Mouse (Mus musculus) adrenal gland, adult 2 months (tissue): Measurements from ENCODE around the gene Flot1. TPM values are rescaled to one million over a fixed set of nuclear protein-coding genes. Genes with fewer than 3 reads are reported as not detected.
A peak's percentile ranks its signal among the peaks of the same experiment; 100 is the strongest.

Source experiments
- DNase-seq: peaks from one replicate; pipeline ENCODE4 v3.0.0; 2021
- polyA plus RNA-seq: library from polyadenylated mRNA; depleted of rRNA; stranded (reverse); fragments of >200 nt; gene quantifications from 2 replicates; pipeline ENCODE4 v1.2.3, GENCODE M21; 2012
- total RNA-seq, 2 experiments: library from RNA; stranded (reverse); gene quantifications; 2 replicates each; pipeline ENCODE4 v1.2.3; 2021

Gene Flot1
- total and polyA plus RNA-seq, 3 experiments: 59.0 to 74.4 (median 66.2) TPM

DNA sequence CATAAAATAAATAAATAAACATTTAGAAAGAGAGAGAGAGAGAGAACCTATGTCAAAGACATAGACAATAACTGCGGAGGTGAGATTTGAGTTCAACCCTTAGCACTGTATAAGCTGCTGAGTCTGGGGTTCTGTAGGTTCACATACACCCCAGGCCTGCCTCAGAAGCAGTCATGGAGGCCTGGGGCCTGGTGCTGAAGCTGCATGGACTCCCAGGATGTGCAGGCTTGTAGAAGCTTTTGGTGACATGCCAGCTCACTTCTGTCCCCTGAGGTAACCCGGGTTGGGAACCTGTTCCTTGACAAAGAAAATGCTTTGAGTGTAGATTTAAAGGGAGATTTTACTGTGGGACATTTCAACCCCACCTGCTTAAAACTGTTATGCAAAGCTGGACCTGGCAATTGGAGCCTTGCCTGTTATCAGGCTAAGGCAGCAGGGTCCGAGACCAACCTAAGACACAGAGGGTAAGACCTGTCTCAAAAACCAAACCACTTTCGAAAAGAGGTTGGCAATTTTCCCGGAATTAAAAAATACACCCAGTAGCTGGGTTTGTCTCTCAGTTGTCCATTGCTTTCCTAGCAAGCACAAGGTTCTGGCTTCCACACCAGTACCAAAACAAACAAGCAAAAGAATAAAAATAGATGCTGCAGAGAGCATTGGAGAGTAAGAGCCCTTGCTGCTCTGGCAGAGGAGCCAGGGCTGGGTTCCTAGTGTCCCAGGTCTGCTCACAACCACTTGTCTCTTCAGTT, 12.0 kb upstream of the Flot1 start:
- DNase-seq: no peak

DNA sequence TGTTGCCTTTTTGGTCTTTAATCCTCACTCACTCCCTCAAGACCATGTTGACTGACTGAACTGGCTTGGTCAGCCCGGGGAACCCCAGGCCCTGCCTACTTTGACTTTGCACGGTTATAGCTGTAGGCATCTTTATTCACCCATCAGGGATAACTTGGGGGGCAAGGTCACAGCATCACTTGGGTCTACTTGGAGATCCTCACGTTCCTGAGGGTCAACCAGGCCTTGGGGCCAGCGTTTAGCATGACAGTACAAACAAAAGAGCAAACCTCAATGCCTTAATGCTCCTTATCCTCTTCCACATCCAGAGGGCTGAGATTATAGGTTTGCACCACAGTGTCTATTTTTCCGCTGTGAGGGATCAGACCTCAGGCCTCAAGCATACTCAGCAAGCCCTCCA, 10.7 kb upstream of the Flot1 start:
- DNase-seq: no peak

DNA sequence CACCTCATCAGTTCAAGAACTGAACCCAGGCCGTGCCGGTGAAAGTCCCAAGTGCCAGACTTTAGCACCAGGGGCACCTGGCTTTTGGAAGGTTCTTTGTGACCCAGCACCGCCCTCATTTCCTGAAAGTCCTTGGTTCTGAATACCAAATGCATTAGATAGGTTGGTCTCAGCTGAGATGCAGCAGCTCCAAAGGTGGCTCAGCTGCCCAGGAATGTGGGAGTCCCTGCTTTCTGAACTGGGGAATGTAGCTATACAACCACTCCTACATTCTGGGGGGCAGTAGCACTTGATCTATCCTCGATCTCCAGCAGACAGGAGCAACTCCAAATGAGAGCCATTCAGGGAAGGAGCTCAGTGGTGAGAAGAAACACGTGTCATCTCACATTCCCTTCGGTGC, 10.3 kb upstream of the Flot1 start:
- DNase-seq: no peak

DNA sequence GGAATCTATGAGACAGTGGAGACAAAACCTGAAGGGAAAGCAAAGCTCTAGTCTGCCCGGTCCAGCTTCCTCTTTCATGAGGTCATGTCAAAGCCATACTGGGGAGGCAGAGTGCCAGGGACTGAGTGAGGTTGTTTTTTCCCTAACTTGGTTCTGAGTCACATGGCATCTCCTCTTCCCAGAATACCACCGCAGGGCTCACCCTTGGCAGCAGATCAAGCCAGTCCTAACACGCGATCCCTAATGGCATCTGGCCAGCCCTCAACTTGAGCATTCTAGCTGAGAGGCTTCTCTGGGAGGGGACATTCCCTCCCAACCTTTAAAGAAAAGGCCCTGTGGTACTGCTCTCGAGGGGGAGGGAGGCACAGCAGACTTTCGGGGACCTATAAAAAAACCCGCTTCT, 9.8 kb upstream of the Flot1 start:
- DNase-seq: peak; percentile 95

DNA sequence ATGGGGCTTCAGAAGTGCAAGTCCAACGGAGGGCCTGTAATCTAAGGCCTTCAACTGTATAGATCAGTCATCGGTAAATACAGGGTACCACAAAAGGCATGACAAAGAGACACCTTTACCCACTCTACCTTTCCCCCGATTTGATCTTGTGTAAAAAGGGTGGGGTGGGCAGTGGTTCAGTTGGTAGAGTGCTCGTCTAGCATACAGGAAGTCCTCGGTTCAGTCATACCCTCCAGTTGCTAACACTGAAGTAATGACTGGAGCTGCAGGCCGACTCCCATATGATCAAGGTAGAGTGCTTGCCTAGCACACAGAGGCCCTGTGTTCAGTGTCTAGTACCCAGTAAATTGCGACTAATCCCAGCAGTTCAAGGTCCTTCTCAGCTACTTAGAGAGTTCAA, 9.4 kb upstream of the Flot1 start:
- DNase-seq: peak; percentile 45

DNA sequence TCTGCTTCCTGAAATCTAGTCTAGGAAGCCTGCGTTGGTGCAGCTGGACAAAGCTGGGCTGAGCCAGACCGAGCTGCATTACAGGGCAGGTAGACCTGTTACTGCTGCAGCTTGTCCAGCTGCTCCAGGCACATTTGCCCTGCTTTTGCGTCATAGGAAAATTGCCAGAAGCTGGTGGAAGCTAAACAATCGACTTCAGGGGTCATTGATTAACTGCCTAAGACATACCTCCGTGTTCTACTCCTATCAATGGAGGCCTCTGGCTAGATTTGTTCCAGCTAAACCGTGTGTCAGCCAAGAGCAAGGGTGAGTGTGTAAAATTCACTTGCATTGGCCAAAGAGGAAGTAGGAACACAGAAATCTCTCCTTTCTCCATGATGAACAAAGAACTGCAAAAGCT, 8.4 kb upstream of the Flot1 start:
- no peak for DNase-seq

DNA sequence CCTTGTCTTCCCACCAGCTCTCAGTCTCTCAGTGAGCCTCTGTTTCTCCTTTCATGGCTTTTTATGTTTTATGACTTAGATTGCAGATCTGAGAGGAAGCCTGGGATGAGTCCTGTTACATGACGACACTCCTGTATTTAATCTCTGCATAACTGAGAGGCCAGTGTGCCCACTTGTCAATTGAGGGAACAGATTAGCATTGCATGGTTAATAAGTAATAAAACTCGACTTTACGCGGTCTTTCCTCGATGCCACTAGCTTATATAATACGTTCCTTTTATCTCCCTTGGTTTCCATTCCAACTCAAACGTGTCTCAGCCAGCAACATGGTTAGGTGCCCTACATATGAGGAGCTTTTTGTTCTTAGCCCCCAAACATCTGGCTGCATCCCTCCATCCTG, 7.2 kb upstream of the Flot1 start:
- DNase-seq: no peak

DNA sequence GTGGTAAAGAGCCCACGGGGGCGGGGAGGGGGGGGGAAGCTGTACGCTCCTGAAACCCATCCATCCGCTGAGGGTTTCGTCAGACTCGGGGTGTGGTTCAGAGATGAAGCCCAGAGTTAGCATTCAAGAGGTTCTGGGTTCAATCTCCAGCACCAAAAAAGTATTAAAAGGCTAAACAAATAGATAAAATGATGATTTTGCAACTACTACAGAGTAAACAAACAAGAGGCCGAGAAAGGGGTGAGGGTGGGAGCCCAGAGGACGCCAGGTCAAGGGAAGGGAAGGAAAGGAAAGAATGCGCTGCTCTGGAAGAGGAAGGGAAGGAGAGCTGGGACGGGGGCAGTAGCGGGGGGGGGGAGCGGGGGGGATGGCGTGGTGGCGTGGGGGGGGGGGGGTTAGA, 6.3 kb upstream of the Flot1 start:
- no peak for DNase-seq

DNA sequence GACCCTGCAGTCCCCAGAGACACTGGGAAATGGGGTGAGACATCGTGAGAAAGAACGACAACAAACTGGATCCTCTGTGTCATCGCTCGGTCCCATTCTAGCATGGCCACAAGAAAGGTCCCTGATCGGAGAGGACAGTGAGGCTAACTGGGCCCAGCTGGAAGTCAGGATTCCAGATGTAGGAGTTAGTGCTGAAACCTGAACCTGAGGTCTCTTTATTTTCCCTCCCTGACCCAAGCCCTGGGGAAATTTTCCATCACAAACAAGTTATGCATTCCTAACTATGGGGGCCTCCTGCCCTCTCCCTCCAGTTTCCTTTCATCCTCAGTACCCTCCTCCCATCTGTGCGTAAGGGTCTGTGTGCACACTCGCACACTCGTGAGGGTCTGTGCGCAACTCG, 5.8 kb upstream of the Flot1 start:
- DNase-seq: no peak

DNA sequence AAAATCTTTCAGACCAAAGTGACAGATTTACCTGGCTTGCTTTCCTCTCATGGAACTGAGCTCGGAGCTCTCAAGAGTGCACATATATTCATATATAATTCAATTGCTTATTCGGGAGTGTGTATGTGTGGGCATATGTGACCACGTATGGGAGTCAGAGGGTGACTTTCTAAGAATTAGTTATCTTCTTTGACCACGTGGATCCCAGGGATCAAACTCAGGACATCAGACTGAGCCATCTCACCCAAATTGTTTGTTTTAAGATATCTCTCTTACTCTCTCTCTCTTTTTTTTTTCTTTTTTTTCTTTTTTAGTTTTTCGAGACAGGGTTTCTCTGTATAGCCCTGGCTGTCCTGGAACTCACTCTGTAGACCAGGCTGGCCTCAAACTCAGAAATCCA, 2.9 kb upstream of the Flot1 start:
- no peak for DNase-seq

DNA sequence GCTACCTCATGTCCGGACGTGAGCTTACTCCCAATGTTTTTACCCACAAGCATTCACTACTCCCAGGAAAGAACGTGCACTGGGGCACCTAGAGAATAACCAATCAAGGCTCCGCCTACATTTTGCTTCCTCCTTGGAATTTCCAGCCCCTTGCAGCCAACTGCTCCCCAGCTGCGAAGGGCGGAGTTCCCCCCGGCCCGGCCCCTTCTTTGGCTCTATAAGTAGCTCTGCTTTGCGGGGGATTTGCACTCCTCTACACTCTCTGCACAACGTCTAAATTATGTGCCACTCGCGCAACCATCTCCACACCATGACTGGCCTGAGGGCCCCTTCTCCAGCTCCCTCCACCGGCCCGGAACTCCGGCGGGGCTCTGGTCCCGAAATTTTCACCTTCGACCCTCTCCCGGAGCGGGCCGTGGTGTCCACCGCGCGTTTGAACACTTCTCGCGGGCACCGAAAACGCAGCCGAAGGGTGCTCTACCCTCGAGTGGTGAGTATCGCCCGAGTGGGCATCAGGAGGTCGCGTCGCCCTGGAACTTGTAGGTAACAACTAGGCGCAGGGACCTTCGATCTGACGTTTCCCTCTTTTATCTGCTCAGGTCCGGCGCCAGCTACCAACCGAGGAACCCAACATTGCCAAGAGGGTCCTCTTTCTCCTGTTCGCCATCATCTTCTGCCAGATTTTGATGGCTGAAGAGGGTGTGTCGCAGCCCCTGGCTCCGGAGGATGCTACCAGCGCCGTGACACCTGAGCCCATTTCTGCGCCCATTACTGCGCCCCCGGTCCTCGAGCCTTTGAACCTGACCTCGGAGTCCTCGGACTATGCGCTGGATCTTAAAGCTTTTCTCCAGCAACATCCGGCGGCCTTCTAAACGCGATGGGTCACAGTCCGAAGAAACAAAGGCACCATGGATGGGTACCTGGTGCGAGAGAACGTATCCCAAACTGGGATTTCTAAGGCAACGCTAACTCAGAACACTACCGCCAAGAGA, 1.3 kb upstream of the Flot1 start, which contains the start of gene Ier3:
Gene Ier3 (plus strand): TSS at position 246 of the 992 bp plus-strand sequence.
- DNase-seq: peak; percentile 91

DNA sequence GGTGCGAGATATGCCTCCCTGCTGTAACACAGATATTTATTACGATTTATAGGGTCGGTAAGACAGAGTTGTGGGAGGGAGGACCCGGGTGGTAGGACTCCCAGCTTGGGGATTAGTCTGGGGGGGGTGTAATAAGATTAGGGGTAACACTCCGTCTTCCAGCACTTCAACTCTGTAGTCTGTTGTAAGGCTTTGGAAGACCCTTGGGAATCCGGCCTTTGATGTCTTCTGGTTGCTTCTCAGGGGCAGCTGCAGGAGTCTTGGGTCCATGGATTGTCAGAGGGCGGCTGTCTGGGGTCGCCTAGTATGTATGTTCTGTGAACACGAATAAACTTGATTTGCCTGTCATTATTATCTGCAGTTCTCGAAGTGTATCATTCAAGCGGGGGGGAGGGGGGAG, 466 bp upstream of the Flot1 start:
- DNase-seq: no peak

DNA sequence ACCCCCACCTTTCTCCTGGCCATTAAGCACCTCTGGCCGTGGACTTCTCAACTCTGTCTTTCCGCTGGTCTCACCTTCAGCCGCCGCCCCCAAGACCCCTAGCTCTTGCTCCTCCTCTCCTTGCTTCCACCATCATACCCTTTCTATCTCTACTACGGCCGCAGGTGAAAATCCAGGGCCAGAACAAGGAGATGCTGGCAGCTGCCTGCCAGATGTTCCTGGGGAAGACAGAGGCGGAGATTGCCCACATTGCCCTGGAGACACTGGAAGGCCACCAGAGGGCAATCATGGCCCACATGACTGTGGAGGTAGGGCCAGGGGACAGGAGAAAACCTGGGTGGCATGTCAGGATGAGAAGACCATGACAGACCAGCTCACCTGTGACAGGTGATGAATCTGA, 1.4 kb downstream of the Flot1 start:
- peak; percentile 55 for DNase-seq

DNA sequence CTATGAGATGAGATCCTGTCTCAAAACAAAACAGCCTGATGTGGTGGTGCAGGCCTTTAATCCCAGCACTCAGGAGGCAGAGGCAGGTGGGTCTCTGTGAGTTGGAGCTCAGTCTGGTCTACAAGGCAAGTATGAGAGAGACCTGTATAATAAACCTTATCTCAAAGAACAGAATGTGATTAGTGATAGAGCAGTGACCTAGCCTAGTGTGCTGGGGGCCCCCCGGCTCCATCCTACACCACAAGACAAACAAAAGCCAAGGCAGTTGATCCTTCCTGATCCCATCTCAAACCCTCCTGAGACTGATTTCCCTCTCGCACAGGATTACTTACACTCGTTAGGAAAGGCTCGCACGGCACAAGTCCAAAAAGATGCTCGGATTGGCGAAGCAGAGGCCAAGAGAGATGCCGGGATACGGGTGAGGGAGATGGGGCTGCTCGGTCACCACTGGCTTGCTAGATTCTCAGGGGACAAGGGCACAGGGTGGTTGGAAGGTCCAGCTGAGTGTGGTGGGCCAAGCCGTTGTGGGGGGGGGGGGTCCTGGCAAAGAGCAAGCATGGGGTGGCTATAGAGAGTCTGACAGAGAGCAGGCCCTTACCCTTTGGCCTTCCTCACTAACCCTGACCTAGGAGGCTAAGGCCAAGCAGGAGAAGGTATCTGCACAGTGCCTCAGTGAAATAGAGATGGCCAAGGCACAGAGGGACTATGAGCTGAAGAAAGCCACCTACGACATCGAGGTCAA, 2.2 kb downstream of the Flot1 start:
- DNase-seq: no peak

DNA sequence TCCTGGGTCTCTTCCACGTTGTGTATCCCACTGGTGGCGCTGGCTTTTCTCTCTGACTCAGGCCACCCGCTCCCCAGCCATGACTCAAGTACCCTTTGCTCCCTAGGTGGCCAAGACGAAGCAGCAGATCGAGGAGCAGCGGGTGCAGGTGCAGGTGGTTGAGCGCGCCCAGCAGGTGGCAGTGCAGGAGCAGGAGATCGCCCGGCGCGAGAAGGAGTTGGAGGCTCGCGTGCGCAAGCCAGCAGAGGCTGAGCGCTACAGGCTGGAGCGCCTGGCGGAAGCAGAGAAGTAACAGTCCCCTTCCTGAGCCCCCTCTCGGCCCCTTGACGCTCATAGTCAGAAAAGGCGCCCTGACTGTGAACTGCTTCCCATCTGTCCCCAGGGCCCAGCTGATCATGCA, 6.7 kb downstream of the Flot1 start:
- DNase-seq: peak; percentile 92

DNA sequence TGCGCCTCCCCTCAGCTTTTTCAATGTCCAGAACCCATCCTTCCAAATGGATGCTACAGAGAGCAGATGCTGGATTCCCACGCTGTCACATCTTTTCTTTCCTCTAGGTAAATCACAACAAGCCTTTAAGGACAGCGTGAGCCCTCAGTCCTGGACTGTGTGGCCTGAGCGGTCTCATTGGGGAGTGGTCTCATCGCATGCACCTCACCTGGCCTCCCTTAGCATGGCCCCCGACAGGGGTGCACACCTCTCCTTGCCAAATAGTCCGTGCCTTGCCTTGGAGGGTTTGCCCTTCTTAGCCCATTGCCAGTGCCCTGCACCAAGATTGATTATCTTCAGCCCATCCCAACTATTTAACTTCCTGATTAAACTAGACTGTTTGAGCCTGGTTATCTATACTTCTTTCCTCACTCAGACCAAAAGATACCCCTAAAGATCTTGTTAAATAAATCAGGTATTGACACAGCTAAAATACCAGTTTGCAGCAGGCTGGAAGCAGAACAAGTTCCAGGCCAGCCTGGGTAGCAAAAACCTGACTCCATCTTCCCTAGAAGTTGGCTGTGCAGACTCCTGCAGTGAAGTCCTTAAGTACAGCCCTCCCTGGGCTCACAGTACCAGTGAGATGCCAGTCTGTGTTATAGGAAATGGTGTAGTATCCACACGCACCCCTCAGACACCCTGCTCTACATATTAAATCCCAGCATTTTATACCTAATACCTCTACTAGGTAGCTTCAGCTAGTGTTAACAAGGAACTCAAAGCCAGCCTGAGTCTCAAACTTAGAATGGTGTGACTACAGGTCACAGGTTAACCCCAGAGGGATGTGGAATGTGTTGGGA, 9.6 kb downstream of the Flot1 start:
- DNase-seq: no peak

DNA sequence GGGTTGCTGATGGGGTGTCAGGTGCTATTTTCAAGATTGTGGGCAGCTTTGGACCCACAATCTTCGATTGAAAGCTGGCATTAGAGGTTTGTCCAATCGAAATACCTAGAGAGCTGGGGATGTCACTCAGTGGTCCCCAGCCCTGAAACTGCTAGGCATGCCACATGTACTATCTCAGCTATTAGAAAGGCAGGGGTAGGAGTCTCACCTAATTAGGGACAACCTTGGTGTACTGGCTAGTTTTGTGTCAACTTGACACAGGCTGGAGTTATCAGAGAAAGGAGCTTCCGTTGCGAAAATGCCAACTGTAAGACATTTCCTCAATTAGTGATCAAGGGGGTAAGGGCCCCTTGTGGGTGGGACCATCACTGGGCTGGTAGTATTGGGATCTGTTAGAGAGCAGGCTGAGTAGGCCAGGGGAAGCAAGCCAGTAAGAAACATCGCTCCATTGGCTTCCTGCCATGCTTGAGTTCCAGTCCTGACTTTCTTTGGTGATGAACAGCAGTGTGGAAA, 10.3 kb downstream of the Flot1 start:
- DNase-seq: no peak

DNA sequence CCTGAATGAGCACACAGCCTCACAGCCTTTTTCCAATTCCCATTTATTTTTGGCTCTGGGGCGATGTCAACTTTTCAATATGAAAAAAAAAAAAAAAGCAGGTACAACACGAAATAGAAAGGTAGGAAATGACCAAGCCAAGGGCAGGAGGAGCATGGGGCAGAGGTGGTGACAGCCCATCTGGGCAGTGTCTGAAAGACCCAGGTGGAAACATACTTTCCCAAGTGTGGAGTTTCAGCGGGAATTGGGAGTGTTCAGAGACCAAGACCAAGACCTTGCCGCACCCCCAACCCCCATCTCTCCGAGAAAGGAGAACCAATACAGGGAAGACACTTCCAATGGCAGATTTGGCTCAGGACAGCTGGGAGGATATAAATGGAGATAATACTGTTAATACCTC, 10.9 kb downstream of the Flot1 start:
- no peak for DNase-seq

DNA sequence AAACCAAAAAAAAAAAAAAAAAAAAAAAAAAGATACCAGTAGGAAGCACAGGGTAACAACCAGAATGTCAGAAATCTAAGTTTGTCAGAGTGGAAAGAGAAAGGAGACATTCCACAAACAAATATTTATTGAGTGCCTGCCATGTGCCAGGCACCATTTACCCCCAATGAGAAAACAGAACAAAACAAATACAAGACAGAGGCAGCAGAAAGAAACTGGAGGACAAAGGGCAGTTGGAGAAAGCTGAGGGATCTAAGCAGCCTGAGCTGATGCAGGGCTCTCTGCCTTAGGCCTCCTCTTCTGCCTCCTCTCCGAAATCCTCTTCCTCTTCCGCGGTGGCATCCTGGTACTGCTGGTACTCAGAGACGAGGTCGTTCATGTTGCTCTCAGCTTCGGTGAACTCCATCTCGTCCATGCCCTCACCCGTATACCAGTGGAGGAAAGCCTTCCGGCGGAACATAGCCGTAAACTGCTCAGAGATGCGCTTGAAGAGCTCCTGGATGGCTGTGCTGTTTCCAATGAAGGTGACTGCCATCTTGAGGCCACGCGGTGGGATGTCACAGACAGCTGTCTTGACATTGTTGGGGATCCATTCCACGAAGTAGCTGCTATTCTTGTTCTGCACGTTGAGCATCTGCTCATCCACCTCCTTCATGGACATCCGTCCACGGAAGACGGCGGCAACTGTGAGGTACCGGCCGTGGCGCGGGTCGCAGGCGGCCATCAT, 11.8 kb downstream of the Flot1 start:
- no peak for DNase-seq

DNA sequence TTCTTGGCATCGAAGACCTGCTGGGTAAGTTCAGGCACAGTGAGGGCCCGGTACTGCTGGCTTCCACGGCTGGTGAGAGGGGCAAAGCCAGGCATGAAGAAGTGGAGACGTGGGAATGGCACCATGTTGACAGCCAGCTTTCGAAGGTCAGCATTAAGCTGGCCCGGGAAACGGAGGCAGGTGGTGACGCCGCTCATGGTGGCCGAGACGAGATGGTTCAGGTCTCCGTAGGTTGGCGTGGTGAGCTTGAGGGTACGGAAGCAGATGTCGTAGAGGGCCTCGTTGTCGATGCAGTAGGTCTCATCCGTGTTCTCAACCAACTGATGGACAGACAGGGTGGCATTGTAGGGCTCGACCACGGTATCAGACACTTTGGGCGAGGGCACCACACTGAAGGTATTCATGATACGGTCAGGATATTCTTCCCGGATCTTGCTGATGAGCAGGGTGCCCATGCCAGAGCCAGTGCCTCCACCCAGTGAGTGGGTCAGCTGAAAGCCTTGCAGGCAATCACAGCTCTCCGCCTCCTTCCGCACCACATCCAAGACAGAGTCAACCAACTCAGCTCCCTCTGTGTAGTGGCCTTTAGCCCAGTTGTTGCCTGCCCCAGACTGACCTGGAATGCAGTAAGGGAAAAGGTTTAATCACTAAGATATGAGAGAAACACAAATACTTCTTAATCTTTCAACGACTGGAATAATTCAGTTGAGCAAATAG, 12.6 kb downstream of the Flot1 start:
- DNase-seq: no peak
